Mouse (Mus musculus) G1E (cell line): Measurements from ENCODE around the gene Kcnn3.

Source experiments
- CTCF ChIP-seq: IDR thresholded peaks from 2 replicates; pipeline ENCODE4 v1.5.1; 2012; ENCODE audit warnings: low read depth, low read length, inconsistent platforms, mixed read lengths
- GATA1 ChIP-seq: IDR thresholded peaks from 2 replicates; pipeline ENCODE4 v1.6.1; 2012; ENCODE audit warnings: borderline replicate concordance, low read length, inconsistent platforms, mixed read lengths
- POLR2AphosphoS5 ChIP-seq: IDR thresholded peaks from 2 replicates; pipeline ENCODE4 v1.6.1; 2012; ENCODE audit warnings: low read depth, low read length, inconsistent platforms; ENCODE audit not compliant: insufficient replicate concordance
- TAL1 ChIP-seq: conservative IDR thresholded peaks from 2 replicates; pipeline ENCODE4 v1.6.1; 2012; ENCODE audit warnings: low read depth, low read length, inconsistent platforms, mixed read lengths

GRCm38 (mm10) chr3:89494630-89495029, 25.3 kb upstream of the Kcnn3 start:
- no peak for TF ChIP-seq CTCF
- no peak for TF ChIP-seq TAL1
- no peak for TF ChIP-seq GATA1
- TF ChIP-seq POLR2AphosphoS5: no peak
